Mouse (Mus musculus) hindbrain, embryonic 12.5 days (tissue): Measurements from ENCODE around the gene Bckdha. TPM values are rescaled to one million over a fixed set of nuclear protein-coding genes. Genes with fewer than 3 reads are reported as not detected.

Experiments used
- ATAC-seq: fragments of 200-750 bp; cut with Nextera tagmentation; 2 replicates; pipeline ENCODE4 v1.8.0; 2017; ENCODE audit warnings: moderate TSS enrichment; ENCODE audit not compliant: low FRiP score
- H3K27ac ChIP-seq: fragments of 300-500 bp; sonication (generic); 2 replicates; pipeline ENCODE4 v1.5.1; 2016; ENCODE audit warnings: mild to moderate bottlenecking
- H3K27me3 ChIP-seq: fragments of 300-500 bp; sonication (generic); 2 replicates; pipeline ENCODE4 v1.6.1; 2016; ENCODE audit warnings: mild to moderate bottlenecking
- H3K36me3 ChIP-seq: fragments of 300-500 bp; sonication (generic); 2 replicates; pipeline ENCODE4 v1.6.1; 2016; ENCODE audit warnings: mild to moderate bottlenecking
- H3K4me1 ChIP-seq: fragments of 300-500 bp; sonication (generic); 2 replicates; pipeline ENCODE4 v1.6.1; 2016
- H3K4me2 ChIP-seq: fragments of 300-500 bp; sonication (generic); replicated peaks from 2 replicates; pipeline ENCODE4 v1.6.1; 2016; ENCODE audit warnings: mild to moderate bottlenecking
- H3K4me3 ChIP-seq: fragments of 300-500 bp; sonication (generic); 2 replicates; pipeline ENCODE4 v1.5.1; 2016; ENCODE audit warnings: mild to moderate bottlenecking
- H3K9ac ChIP-seq: fragments of 300-500 bp; sonication (generic); 2 replicates; pipeline ENCODE4 v1.6.1; 2016; ENCODE audit warnings: mild to moderate bottlenecking, moderate library complexity
- H3K9me3 ChIP-seq: fragments of 300-500 bp; sonication (generic); replicated peaks from 2 replicates; pipeline ENCODE4 v1.6.1; 2016; ENCODE audit warnings: mild to moderate bottlenecking
- WGBS: fragments of 180-500 bp; shearing (Covaris S2); methylation state at CpG from one replicate; pipeline ENCODE4 v1.1.7; 2016; 5-methylcytosine and 5-hydroxymethylcytosine counted together
- polyA plus RNA-seq: library from polyadenylated mRNA; unstranded; fragments of >200 nt; fragmentation: Nextera tagmentation; extraction: Ambion mirVana; gene quantifications from 2 replicates; pipeline ENCODE4 v1.2.1, GENCODE M21; 2016

Gene Bckdha
- polyA plus RNA-seq, 1 experiment from 2014 or later: 45.4 TPM

GRCm38 (mm10) chr7:25677013-25677412, 18.2 kb upstream of the Bckdha start:
- Histone ChIP-seq H3K27me3 (peaks cover 49% of the 10 kb centered on the region), H3K4me1 (peaks cover 20% of the 10 kb centered on the region), H3K27ac (peak overlapping the region; percentile 60), H3K4me3 (no peak overlapping the region), H3K36me3 (no peaks in the 10 kb centered on the region), H3K9me3 (no peaks in the 10 kb centered on the region), H3K9ac (no peak overlapping the region), H3K4me2 (no peak overlapping the region)
- ATAC-seq: no peak
- 89% methylated on average over 7 of the region's 7 CpGs for WGBS

DNA sequence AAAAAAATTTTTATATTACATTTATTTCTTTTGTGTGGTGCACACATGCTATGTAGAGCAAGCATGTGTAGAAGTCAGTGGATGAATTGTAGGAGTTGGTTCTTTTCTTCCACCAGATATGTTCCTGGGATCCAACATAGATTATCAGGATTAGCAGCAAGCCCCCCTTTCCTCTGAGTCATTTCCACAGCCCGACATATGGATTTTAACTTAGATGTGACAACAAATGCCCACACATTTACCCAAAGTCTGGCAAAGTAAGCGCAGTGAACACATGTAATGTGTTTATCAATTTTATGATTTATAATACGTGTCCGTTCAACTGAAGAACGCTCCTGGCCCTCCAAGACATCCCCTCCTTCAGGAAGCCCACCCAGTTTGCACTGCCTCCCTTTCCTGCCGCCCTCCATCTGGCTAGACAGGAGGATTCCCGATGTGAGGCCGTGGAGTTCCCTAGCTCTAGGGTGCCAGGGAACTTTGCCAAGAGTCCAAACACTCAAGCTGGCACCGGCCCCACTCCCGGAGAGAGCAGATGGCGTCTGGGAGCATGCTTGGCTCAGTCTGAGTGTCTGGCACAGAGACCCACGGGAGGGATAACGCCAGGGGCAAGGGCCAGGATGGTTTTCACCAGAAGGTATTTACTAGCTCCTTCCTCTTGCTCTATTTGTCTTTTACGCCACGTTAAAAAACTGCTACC, 17.5 kb upstream of the Bckdha start:
- no peak overlapping the region for H3K4me2 ChIP-seq
- peaks cover 49% of the 10 kb centered on the region for H3K27me3 ChIP-seq
- no peaks in the 10 kb centered on the region for H3K36me3 ChIP-seq
- WGBS: 67% methylated on average over 15 of the region's 15 CpGs
- H3K9me3 ChIP-seq: no peaks in the 10 kb centered on the region
- peak; percentile 5 for ATAC-seq
- peak overlapping the region; percentile 60 for H3K27ac ChIP-seq
- H3K4me1 ChIP-seq: peaks cover 14% of the 10 kb centered on the region
- no peak overlapping the region for H3K4me3 ChIP-seq
- no peak overlapping the region for H3K9ac ChIP-seq

GRCm38 (mm10) chr7:25675405-25675804, 16.6 kb upstream of the Bckdha start:
- 38% methylated on average over 6 of the region's 6 CpGs for WGBS
- H3K4me2 ChIP-seq: peak overlapping the region; percentile 52
- no peak for ATAC-seq
- H3K4me3 ChIP-seq: no peak overlapping the region
- H3K9me3 ChIP-seq: no peaks in the 10 kb centered on the region
- peaks cover 13% of the 10 kb centered on the region for H3K4me1 ChIP-seq
- H3K36me3 ChIP-seq: no peaks in the 10 kb centered on the region
- H3K9ac ChIP-seq: peak overlapping the region; percentile 50; the same call in 1 of the 2 replicates
- H3K27ac ChIP-seq: no peak overlapping the region
- peaks cover 49% of the 10 kb centered on the region for H3K27me3 ChIP-seq

DNA sequence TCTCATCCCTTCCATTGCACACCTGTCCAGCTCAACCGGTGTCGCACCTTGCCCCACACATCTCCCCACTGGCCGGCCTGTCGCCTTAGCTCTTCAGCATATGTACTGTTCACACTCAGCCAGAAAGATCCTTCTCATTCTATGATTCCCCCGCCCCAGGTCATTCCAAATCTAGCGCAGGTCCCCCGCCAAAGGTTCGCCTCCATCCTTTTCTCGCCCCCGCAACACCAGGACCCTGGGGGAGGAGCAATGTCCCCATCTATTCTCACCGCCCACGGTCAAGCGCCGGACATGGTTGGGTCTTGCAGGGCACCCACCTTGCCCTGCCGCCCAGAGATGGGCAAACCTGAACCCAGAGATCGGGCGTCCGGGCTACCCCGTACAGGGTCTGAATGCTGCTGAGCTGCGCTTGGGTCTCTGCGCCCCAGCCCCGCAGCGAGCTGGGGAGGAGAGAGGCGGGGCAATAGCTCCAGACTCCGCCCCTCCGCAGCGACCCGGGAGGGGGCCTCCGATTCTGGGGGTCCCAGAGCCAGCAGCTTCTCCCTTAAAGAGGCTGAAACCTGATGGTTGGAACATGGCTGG, 16.0 kb upstream of the Bckdha start, which contains the start of gene Tmem91:
TSS of gene Tmem91 (minus strand) at position 448 of the 582 bp plus-strand sequence.
- peak within 1 kb of the TSS; percentile 52 for H3K4me2 ChIP-seq
- 0 out of 2 replicates have a peak, but pooled peaks cover under 1% of the 10 kb centered on the region for H3K36me3 ChIP-seq
- ATAC-seq: peak; percentile 50; the same call in 1 of the 2 replicates
- H3K4me3 ChIP-seq: peak within 1 kb of the TSS; percentile 29
- H3K27ac ChIP-seq: no peak within 1 kb of the TSS
- peaks cover 49% of the 10 kb centered on the region for H3K27me3 ChIP-seq
- peak within 1 kb of the TSS; percentile 50 for H3K9ac ChIP-seq
- 2% methylated on average over 29 of the region's 29 CpGs for WGBS
- H3K4me1 ChIP-seq: peaks cover 8% of the 10 kb centered on the region; the same call in 1 of the 2 replicates
- no peaks in the 10 kb centered on the region for H3K9me3 ChIP-seq

GRCm38 (mm10) chr7:25674297-25674696, 15.5 kb upstream of the Bckdha start:
- Histone ChIP-seq H3K27me3 (peaks cover 48% of the 10 kb centered on the region), H3K9ac (peak overlapping the region; percentile 50; the same call in 1 of the 2 replicates), H3K4me2 (peak overlapping the region; percentile 52), H3K9me3 (no peaks in the 10 kb centered on the region), H3K4me3 (peak overlapping the region; percentile 29; the same call in 1 of the 2 replicates), H3K36me3 (peaks cover 6% of the 10 kb centered on the region; the same call in 1 of the 2 replicates), H3K4me1 (peaks cover 8% of the 10 kb centered on the region; the same call in 1 of the 2 replicates), H3K27ac (no peak overlapping the region)
- ATAC-seq: no peak
- 22% methylated on average over 9 of the region's 9 CpGs for WGBS

- H3K4me2 ChIP-seq: no peak overlapping the region
- peaks cover 41% of the 10 kb centered on the region for H3K27me3 ChIP-seq
- H3K4me1 ChIP-seq: peaks cover 8% of the 10 kb centered on the region; the same call in 1 of the 2 replicates
- no peak overlapping the region for H3K9ac ChIP-seq
- H3K4me3 ChIP-seq: no peak overlapping the region
- no peaks in the 10 kb centered on the region for H3K9me3 ChIP-seq
- peaks cover 24% of the 10 kb centered on the region for H3K36me3 ChIP-seq
- WGBS: 52% methylated on average over 4 of the region's 4 CpGs
- no peak overlapping the region for H3K27ac ChIP-seq
- ATAC-seq: no peak
These were observed 13.7 kb upstream of the Bckdha start for GRCm38 (mm10) chr7:25672442-25672841.

DNA sequence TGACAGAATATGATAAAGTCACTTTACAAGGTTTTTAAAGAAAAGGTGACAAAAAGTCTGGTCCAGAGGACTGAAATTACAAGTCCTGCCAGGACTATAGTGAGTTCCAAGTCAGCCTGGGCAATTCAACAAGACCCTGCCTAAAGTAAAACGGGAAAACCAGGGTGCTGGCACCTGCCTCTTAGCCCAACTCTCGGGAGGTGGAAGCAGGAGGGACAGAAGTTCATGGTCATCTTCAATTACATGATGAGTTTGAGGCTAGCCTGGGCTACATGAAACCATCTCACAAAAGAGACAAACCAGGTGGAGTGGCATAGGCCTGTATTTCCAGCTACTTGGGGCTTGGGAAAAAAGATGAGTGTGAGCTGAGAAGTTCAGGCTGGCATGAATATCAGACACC, 12.9 kb upstream of the Bckdha start:
- H3K4me1 ChIP-seq: peaks cover 8% of the 10 kb centered on the region; the same call in 1 of the 2 replicates
- WGBS: 75% methylated on average over 2 of the region's 2 CpGs
- no peak overlapping the region for H3K9ac ChIP-seq
- no peaks in the 10 kb centered on the region for H3K9me3 ChIP-seq
- no peak overlapping the region for H3K4me2 ChIP-seq
- peaks cover 28% of the 10 kb centered on the region for H3K36me3 ChIP-seq
- H3K27ac ChIP-seq: no peak overlapping the region
- H3K27me3 ChIP-seq: peaks cover 38% of the 10 kb centered on the region
- H3K4me3 ChIP-seq: no peak overlapping the region
- no peak for ATAC-seq

DNA sequence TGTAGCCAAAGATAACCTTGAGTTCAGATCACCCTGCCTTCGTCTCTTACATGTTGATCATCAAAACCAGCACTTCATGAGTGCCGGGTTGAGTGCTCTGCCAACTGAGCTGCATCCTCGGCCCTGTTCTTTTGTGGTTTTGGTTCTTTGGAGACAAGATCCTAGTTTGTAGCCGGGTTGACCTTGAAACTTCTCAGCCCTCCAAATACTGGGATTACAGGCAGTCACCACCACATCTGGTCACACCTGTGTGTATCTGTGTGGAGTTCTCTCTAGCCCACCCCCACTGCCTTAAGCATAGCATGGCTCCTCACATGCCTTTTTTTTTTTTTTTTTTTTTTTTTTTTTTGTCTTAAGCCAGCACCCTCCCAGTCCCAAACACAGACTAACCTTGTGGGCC, 11.3 kb upstream of the Bckdha start:
- Histone ChIP-seq H3K27ac (no peak overlapping the region), H3K4me1 (peaks cover 5% of the 10 kb centered on the region; the same call in 1 of the 2 replicates), H3K36me3 (peaks cover 41% of the 10 kb centered on the region), H3K9me3 (no peaks in the 10 kb centered on the region), H3K27me3 (peaks cover 22% of the 10 kb centered on the region), H3K9ac (no peak overlapping the region), H3K4me2 (no peak overlapping the region), H3K4me3 (no peak overlapping the region)
- ATAC-seq: no peak
- 86% methylated on average over 4 of the region's 4 CpGs for WGBS

DNA sequence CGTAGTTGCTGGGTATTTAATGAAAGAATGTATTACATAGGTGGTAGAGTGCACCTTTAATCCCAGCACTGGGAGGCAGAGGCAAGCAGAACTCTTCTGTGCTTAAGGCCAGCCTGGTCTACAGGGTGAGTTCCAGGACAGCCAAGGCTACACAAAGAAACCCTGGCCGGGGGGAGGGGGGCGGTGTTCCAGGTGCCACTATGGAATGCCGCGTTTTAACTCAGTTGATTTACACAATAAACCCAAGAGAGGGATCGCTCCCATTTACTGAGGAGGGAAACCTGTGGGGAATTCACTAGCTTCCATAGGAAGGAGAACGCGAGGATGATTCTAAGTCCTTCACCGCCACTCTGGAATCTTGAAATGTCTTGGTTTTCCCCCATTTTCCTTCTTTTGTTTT, 10.8 kb upstream of the Bckdha start:
- Histone ChIP-seq H3K36me3 (peaks cover 45% of the 10 kb centered on the region), H3K27ac (no peak overlapping the region), H3K4me1 (peaks cover under 1% of the 10 kb centered on the region; the same call in 1 of the 2 replicates), H3K27me3 (peaks cover 17% of the 10 kb centered on the region), H3K4me2 (no peak overlapping the region), H3K9ac (no peak overlapping the region), H3K4me3 (no peak overlapping the region), H3K9me3 (no peaks in the 10 kb centered on the region)
- ATAC-seq: no peak
- WGBS: 80% methylated on average over 9 of the region's 9 CpGs

DNA sequence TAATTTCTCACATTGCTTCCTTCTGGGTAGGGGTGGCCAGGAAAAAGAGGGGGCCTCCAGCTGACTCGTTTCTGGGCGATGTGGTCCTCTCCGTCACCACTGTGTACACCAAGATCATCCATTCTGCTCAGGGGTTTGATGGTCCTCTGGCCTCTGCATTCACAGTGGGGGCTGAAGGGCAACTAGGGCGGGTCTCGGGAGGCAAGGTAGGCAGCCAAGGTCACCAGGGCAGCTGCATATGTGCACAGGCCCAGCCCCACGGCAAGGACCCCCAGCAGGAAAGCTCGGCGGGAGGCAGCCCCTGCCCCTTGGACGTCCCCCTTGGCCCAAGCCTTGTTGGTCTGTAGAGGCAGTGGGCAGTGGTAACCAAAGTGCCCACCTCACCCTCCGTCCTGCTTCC, 10.4 kb upstream of the Bckdha start:
- Histone ChIP-seq H3K4me3 (no peak overlapping the region), H3K9me3 (no peaks in the 10 kb centered on the region), H3K36me3 (peaks cover 50% of the 10 kb centered on the region), H3K27ac (no peak overlapping the region), H3K9ac (no peak overlapping the region), H3K4me2 (no peak overlapping the region), H3K4me1 (no peaks in the 10 kb centered on the region), H3K27me3 (peaks cover 13% of the 10 kb centered on the region)
- no peak for ATAC-seq
- WGBS: 80% methylated on average over 10 of the region's 10 CpGs

GRCm38 (mm10) chr7:25666381-25666780, 7.6 kb upstream of the Bckdha start:
- Histone ChIP-seq H3K9me3 (no peaks in the 10 kb centered on the region), H3K4me3 (no peak overlapping the region), H3K4me2 (no peak overlapping the region), H3K4me1 (no peaks in the 10 kb centered on the region), H3K27me3 (no peaks in the 10 kb centered on the region), H3K36me3 (peaks cover 66% of the 10 kb centered on the region), H3K9ac (no peak overlapping the region), H3K27ac (no peak overlapping the region)
- ATAC-seq: no peak
- WGBS: 92% methylated on average over 8 of the region's 8 CpGs

GRCm38 (mm10) chr7:25657785-25658184, 996 bp downstream of the Bckdha start:
- 0 out of 2 replicates have a peak, but pooled peaks cover 7% of the 10 kb centered on the region for H3K36me3 ChIP-seq
- H3K27ac ChIP-seq: no peak overlapping the region
- WGBS: 41% methylated on average over 10 of the region's 10 CpGs
- H3K9ac ChIP-seq: peak overlapping the region; percentile 69
- H3K9me3 ChIP-seq: no peaks in the 10 kb centered on the region
- no peaks in the 10 kb centered on the region for H3K27me3 ChIP-seq
- no peak for ATAC-seq
- H3K4me2 ChIP-seq: peak overlapping the region; percentile 89
- peak overlapping the region; percentile 70 for H3K4me3 ChIP-seq
- H3K4me1 ChIP-seq: peaks cover 25% of the 10 kb centered on the region
